Mouse (Mus musculus): ENCODE measurements at regions not wholly inside any gene's neighbourhood (a gene's known extent, or its start where the extent isn't known, plus 50 kb on each side); places are given as distances from the start of the nearest gene placed in this dataset.

- TF ChIP-seq CTCF (conservative IDR thresholded peaks at IDR 0.05; ENCODE audit: low read length), result no peak
- no peak for TF ChIP-seq NANOG (IDR thresholded peaks at IDR 0.05; ENCODE audit: borderline replicate concordance, low read length)
- no peak for TF ChIP-seq POU5F1 (IDR thresholded peaks at IDR 0.05; ENCODE audit: borderline replicate concordance, low read length)
These were observed 73.5 kb downstream of the Tnfaip3 start for GRCm38 (mm10) chr10:18941908-18942307.
